Mouse (Mus musculus) forebrain, postnatal 0 days (tissue): ENCODE measurements around the gene Actg2. TPM values are rescaled to one million over a fixed set of nuclear protein-coding genes. Genes with fewer than 3 reads are reported as not detected.

Experiments
- ATAC-seq: fragments of 200-750 bp; cut with Nextera tagmentation; 2 replicates; pipeline ENCODE4 v1.8.0; 2017; ENCODE audit warnings: mild to moderate bottlenecking, moderate library complexity
- DNase-seq: peaks from one replicate; pipeline ENCODE4 v3.0.0-alpha.2; 2015
- H3K27ac ChIP-seq: fragments of 300-500 bp; sonication (generic); 2 replicates; pipeline ENCODE4 v1.5.1; 2014; ENCODE audit warnings: low read depth, mild to moderate bottlenecking, antibody characterized with exemption, low read length, moderate library complexity, mixed read lengths
- H3K27me3 ChIP-seq: fragments of 300-500 bp; sonication (generic); 2 replicates; pipeline ENCODE4 v1.6.1; 2014; ENCODE audit warnings: mild to moderate bottlenecking, low read length, mixed read lengths; ENCODE audit not compliant: insufficient read depth
- H3K36me3 ChIP-seq: fragments of 300-500 bp; sonication (generic); 2 replicates; pipeline ENCODE4 v1.6.1; 2014; ENCODE audit warnings: mild to moderate bottlenecking, moderate library complexity; ENCODE audit not compliant: insufficient read depth
- H3K4me1 ChIP-seq: fragments of 300-500 bp; sonication (generic); 2 replicates; pipeline ENCODE4 v1.6.1; 2014; ENCODE audit warnings: antibody characterized with exemption; ENCODE audit not compliant: insufficient read depth
- H3K4me2 ChIP-seq: fragments of 300-500 bp; sonication (generic); 2 replicates; pipeline ENCODE4 v1.6.1; 2014; ENCODE audit warnings: low read depth, mild to moderate bottlenecking, moderate library complexity
- H3K4me3 ChIP-seq: fragments of 300-500 bp; sonication (generic); 2 replicates; pipeline ENCODE4 v1.5.1; 2014; ENCODE audit warnings: low read depth, low read length, mixed read lengths
- H3K9ac ChIP-seq: fragments of 300-500 bp; sonication (generic); 2 replicates; pipeline ENCODE4 v1.6.1; 2014; ENCODE audit warnings: mild to moderate bottlenecking
- H3K9me3 ChIP-seq: fragments of 300-500 bp; sonication (generic); 2 replicates; pipeline ENCODE4 v1.6.1; 2016; ENCODE audit warnings: low read length
- CTCF ChIP-seq: sonication (generic); IDR thresholded peaks from 2 replicates; pipeline ENCODE4 v1.5.1; 2016; ENCODE audit warnings: antibody characterized with exemption, control low read depth, low read depth
- WGBS: fragments of 180-500 bp; shearing (Covaris S2); extraction: QIAGEN DNeasy Blood & Tissue Kit; methylation state at CpG from one replicate; pipeline ENCODE4 v1.1.7; 2014; 5-methylcytosine and 5-hydroxymethylcytosine counted together
- polyA plus RNA-seq: library from polyadenylated mRNA; unstranded; fragments of >200 nt; fragmentation: Nextera tagmentation; extraction: Ambion mirVana; gene quantifications from 2 replicates; pipeline ENCODE4 v1.2.1, GENCODE M21; 2015
- total RNA-seq: library from RNA; depleted of rRNA; stranded (reverse); fragments of >200 nt; gene quantifications from 2 replicates; pipeline ENCODE4 v1.2.3, GENCODE M21; 2014

Actg2 gene
- total and polyA plus RNA-seq, 2 experiments from 2014 or later: 1.0 to 2.2 TPM

GRCm38 (mm10) chr6:83503361-83503760, 32.7 kb downstream of the Actg2 start:
- no peaks in the 10 kb centered on the region for H3K36me3 ChIP-seq
- H3K9me3 ChIP-seq: no peaks in the 10 kb centered on the region
- no peak for TF ChIP-seq CTCF
- H3K27ac ChIP-seq: no peak overlapping the region
- no peak overlapping the region for H3K4me2 ChIP-seq
- ATAC-seq (no peak), DNase-seq (no peak)
- no peak overlapping the region for H3K4me3 ChIP-seq
- H3K27me3 ChIP-seq: no peaks in the 10 kb centered on the region
- WGBS: 88% methylated on average over 3 of the region's 3 CpGs
- H3K9ac ChIP-seq: no peak overlapping the region
- peaks cover 4% of the 10 kb centered on the region; the same call in 1 of the 2 replicates for H3K4me1 ChIP-seq

- Histone ChIP-seq H3K9me3 (no peaks in the 10 kb centered on the region), H3K4me3 (no peak overlapping the region), H3K4me2 (no peak overlapping the region), H3K9ac (no peak overlapping the region), H3K4me1 (peaks cover 4% of the 10 kb centered on the region; the same call in 1 of the 2 replicates), H3K27me3 (no peaks in the 10 kb centered on the region), H3K27ac (no peak overlapping the region), H3K36me3 (no peaks in the 10 kb centered on the region)
- ATAC-seq: no peak
- WGBS: 96% methylated on average over 3 of the region's 3 CpGs
- DNase-seq: no peak
- no peak for TF ChIP-seq CTCF
Observed at GRCm38 (mm10) chr6:83502656-83503055, 33.4 kb downstream of the Actg2 start.

- WGBS: 74% methylated on average over 9 of the region's 9 CpGs
- ATAC-seq: no peak
- Histone ChIP-seq H3K27me3 (no peaks in the 10 kb centered on the region), H3K4me2 (no peak overlapping the region), H3K4me1 (no peaks in the 10 kb centered on the region), H3K9me3 (no peaks in the 10 kb centered on the region), H3K36me3 (no peaks in the 10 kb centered on the region), H3K27ac (no peak overlapping the region), H3K9ac (no peak overlapping the region), H3K4me3 (no peak overlapping the region)
- DNase-seq: no peak
- no peak for TF ChIP-seq CTCF
Observed at GRCm38 (mm10) chr6:83501524-83502310, 34.3 kb downstream of the Actg2 start.

GRCm38 (mm10) chr6:83500462-83500861, 35.6 kb downstream of the Actg2 start:
- H3K4me1 ChIP-seq: no peaks in the 10 kb centered on the region
- WGBS: 67% methylated on average over 3 of the region's 3 CpGs
- no peak overlapping the region for H3K4me2 ChIP-seq
- no peak overlapping the region for H3K4me3 ChIP-seq
- no peak overlapping the region for H3K27ac ChIP-seq
- no peak overlapping the region for H3K9ac ChIP-seq
- no peak for ATAC-seq
- H3K36me3 ChIP-seq: no peaks in the 10 kb centered on the region
- no peaks in the 10 kb centered on the region for H3K27me3 ChIP-seq
- no peak for DNase-seq
- TF ChIP-seq CTCF: peak; percentile 47
- H3K9me3 ChIP-seq: no peaks in the 10 kb centered on the region

- no peak overlapping the region for H3K9ac ChIP-seq
- H3K27me3 ChIP-seq: no peaks in the 10 kb centered on the region
- peaks cover 3% of the 10 kb centered on the region; the same call in 1 of the 2 replicates for H3K36me3 ChIP-seq
- no peak for TF ChIP-seq CTCF
- ATAC-seq (no peak), DNase-seq (no peak)
- H3K4me2 ChIP-seq: no peak overlapping the region
- no peak overlapping the region for H3K27ac ChIP-seq
- no peaks in the 10 kb centered on the region for H3K9me3 ChIP-seq
- H3K4me3 ChIP-seq: no peak overlapping the region
- H3K4me1 ChIP-seq: no peaks in the 10 kb centered on the region
- 92% methylated on average over 10 of the region's 10 CpGs for WGBS
Observed at GRCm38 (mm10) chr6:83499078-83499477, 37.0 kb downstream of the Actg2 start.

GRCm38 (mm10) chr6:83496753-83497710, 39.0 kb downstream of the Actg2 start:
- H3K36me3 ChIP-seq: peaks cover 11% of the 10 kb centered on the region; the same call in 1 of the 2 replicates
- ATAC-seq (no peak), DNase-seq (no peak)
- H3K4me1 ChIP-seq: no peaks in the 10 kb centered on the region
- TF ChIP-seq CTCF: no peak
- no peaks in the 10 kb centered on the region for H3K9me3 ChIP-seq
- WGBS: 79% methylated on average over 22 of the region's 22 CpGs
- H3K27ac ChIP-seq: no peak overlapping the region
- H3K4me2 ChIP-seq: no peak overlapping the region
- no peaks in the 10 kb centered on the region for H3K27me3 ChIP-seq
- H3K9ac ChIP-seq: no peak overlapping the region
- no peak overlapping the region for H3K4me3 ChIP-seq
